Mouse (Mus musculus) ovary, adult 18-20 months (tissue): ENCODE measurements around the gene Rtl4.

Source experiments
- DNase-seq: peaks from one replicate; pipeline ENCODE4 v3.0.0; 2022; ENCODE audit warnings: low spot score, mixed read lengths

The Rtl4 gene

DNA sequence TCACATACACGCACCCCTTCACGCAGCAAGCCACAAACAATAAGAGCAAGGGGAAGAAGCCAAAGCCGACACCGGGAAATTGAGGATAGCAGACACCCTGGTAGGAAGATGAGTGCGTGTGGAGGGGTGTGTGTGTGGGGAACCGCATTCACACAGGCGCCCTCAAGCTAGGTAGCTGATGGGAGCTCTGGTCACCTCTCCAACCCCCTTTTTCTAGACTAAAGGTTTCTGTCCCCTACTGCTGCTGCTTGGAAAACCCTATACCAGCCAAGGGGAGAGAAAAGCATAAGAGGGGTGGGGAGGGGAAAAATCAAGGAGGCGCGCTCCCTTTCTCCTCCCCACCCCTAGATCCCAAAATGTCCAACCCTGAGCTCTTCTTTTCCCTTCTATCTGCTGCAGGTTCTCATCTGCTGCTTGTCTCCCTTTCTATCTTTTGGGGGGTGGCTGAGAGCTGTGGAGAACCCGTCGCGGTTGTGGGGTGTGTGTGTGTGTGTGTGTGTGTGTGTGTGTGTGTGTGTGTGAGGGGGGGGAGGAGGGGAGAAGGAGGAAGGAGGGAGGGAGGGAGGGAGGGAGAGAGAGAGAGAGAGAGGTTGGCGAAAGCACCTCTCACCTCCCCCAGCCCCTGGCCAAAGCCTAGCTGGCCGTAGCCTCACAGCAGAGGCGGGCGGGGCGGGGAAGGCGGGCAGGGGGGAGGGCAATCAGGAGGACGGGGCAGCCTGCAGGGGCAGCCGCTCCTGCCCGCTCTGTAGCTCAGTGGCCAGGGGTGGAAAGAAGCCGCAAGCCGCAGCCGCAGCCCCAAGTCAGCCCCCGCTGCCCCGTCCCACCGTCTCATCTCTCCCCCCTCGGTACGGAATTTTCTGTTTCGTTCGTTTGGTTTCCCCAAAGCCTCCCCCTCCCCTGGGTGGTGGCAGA, at the start of gene Rtl4:
TSS of gene Rtl4 (plus strand) at position 701 of the 912 bp plus-strand sequence.
- DNase-seq, result no peak

DNA sequence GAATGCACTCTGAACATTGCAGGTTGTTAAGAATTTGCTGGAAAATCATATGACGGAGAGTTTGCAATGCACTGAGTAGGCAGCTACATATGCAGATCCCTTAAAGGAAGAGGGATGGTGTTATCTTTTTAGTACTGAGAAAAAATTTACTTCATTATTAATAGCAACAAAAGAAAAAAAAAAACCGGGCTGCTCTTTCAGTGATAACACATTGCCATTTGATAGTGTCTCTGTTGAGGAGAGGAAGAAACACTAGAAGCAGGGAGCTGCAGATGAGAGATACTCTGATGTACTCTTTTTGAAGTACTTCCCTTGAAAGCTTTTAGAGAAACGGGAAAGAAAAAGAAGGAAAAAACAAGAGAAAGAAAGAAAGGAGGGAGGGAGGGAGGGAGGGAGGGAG, 44.0 kb upstream of the Rtl4 start:
- no peak for DNase-seq

DNA sequence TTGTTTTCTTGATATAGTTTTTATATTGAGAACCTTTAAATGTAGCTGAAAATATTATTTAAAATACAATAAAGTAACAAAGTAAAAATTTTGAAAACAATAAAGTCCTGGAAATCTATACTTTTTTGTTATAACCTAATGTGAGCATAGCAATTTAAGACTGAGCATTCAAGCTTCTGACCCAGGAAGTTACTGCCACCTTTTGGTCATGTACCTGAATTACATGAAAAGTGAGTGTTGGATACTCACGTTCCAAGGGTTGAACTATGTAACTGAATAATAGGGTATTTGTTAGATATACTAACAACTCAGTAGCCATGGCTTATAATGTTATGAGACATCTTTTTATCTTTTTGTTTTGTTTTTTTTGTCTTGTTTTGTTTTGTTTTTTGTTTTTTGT, 43.3 kb upstream of the Rtl4 start:
- no peak for DNase-seq

DNA sequence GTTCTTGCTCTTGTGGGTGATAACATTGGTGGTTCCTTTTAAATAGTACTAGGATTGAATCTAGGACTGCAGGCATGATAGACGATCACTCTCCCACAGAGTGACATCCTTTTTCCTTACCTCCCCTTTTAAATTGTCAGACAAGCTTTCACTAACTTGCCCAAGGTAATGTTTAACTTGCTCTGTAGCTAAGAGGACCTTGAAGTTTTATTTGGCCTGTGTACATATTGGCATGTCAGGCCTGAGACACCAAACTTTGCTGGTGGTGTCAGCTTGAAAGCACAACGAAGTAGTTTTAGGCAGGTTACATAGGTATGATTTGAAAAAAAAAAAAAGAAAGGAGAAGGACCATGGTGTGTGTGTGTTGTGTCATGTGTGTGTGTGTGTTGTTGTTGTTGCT, 36.5 kb upstream of the Rtl4 start:
- DNase-seq, result no peak

DNA sequence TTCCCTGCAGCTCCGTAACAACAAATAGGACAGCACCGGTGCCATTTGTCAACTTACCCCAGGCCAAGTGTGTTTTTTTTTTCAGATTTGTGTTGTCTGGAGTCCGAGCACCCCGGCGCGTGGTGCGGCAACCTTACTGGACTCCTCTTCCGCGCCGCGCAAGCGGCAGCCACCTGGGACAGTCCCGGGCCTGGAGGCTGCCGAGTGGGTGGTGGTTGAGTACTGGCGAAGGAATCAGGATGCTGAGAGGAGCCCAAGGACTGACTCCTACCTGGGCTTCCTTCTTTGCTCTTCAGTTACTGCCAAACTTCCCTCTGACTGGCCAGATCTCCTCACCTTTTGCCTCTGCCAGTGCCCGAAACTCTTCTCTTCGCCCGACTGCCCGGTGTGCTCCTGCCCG, 965 bp upstream of the Rtl4 start:
- no peak for DNase-seq

DNA sequence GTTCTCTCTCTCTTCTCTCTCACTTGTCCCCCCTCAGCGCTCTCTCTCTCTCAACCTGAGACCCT, 733 bp upstream of the Rtl4 start, which contains the start of gene Trpc5:
TSS of gene Trpc5 (minus strand) at position 39 of the 65 bp plus-strand sequence.
- no peak for DNase-seq

DNA sequence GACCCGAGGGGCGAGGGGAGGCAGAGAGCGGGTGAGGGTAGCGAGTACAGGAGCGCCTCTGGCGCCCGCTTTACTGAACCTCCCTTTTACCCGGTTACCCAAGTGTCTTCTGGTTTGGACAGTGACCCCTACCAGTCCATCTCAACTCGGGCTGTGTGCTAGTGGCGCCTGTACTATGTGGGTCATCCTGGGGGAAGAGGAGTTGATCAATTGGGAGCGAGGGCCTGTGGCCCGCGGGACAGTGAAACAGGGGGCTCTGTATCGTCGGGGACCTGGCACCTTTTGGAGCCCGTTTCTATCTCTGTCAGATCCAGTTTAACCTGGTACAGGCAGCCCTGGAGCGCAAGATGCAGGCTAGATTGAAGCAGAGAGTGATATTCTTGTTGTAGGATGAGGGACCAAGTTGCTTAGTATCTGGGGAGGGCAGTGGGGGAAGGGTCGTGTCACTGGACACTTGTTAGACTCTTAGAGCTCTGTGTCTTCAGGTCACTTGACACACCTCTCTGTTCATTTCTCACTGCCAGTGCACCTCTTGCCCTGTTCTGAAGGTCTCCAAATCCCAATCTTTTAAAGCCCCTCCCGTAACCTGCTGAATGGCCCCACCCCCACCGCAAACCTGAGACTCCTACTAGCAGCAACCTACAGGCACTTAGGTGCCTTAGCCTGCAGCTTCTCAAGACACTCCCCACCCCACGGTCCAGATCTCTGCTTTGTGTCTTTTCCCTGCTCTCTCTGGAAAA, 582 bp downstream of the Rtl4 start:
- DNase-seq, result no peak

DNA sequence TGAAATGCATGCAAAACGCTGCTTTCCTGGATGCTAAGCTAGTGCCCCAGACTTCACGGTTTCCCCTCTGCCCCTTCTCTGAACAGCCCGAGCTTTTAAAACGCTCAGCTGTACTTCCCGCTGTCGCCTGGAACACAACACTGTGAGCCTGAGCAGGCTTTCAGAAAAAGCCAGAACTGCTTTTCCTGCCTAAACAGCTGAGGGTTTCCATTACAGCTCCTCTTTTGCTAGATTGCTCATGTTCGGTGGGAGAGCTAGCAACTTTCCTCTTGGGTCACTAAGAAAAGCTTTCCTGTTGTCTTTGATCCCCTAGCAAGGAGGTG, 1.1 kb downstream of the Rtl4 start:
- no peak for DNase-seq

DNA sequence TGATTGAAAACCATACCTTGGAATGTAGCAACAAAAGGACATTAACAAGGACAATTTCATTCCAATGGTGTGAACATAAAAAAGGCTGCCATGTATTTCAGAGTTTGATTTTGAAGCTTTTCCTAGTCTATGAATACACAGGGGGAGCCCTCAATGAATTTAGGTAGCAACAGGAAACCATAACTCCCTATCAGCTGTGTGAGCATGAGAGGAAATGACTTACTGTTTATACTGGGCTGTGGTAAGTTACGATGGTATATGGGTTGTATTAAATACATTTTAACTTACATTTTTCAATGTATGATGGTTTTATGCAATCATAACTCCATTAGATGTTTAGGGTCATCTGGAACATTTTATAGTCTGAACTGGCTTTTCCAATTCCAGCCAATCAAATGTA, 27.6 kb downstream of the Rtl4 start:
- DNase-seq, result no peak

DNA sequence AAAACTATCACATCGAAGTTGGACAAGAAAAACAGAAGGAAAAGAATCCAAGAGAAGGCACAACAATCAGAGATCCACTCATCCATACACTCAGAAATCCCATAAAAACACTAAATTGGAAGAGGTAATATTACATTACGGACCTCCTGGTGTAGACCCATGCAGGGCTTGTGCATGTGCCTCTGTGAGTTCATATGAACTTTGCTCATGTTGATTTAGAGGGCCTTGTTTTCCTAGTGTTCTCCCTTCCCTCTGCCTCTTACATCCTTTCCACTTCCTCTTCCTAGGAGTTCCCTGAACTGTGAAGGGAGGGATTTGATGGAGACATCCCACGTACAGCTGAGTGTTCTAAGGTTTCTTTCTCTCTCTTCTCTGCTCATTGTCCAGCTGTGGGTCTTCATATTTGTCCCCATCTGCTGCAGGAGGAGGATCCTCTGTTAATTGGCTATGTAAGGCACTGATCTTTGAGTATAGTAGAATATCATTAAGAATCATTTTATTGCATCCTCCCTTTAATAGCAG, 58.9 kb downstream of the Rtl4 start:
- no peak for DNase-seq

DNA sequence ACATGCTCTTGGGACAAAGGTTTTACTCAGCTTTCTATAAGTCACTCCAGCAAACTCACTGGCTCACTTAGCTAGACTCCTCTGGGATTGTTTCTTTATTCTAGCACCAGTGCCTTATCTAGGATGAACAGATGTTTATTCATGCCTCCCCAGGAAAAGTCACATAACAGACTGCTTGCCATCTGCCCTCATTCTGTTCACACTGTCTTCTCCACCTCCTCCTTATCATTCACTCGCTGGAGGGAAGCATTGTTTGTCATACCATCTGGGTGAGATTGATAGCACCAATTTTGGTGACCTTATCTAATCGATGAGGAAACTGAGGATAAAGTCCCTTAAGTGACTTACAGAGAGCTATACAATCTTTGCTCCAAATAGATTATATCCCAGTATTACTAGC, 298.3 kb downstream of the Rtl4 start:
- no peak for DNase-seq

DNA sequence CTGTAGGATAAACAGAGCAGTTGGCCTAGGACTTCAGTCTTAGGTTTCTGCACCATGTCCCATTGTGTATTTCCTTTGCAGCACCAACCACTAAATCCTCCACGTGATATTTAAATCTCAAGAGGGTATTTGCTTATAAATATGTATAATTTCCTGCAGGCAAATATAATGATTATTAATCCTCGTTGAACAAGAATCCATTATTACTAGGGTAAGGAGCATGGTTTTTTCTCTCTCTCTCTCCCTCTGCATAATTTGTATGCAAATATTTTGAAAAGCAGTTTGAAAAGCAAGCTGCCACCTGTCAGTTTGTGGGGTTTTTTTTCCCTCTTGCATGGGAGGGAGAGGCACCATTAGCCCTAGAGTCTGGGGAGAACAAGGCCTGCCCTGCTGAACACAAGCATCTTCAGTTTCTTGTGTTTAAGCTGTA, 376.8 kb downstream of the Rtl4 start:
- DNase-seq, result no peak

DNA sequence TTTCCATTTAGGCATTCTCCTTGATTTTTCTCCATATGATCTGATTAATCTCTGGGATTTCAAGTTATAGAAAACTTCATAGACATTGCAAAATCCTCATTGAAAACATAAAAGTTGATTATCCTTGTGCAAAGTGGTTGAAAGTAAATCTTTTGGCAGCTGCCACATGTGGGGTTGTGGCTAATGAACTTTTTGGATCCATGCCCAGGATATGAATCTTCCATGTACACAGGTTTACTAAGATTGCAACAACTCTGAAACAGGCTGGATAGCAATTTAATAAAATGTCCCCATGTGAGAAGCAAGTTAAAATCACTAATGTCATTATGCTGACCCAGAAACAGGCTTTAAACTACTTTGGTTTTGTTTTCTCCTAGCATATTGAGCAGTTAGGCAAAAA, 401.1 kb downstream of the Rtl4 start:
- DNase-seq, result no peak

DNA sequence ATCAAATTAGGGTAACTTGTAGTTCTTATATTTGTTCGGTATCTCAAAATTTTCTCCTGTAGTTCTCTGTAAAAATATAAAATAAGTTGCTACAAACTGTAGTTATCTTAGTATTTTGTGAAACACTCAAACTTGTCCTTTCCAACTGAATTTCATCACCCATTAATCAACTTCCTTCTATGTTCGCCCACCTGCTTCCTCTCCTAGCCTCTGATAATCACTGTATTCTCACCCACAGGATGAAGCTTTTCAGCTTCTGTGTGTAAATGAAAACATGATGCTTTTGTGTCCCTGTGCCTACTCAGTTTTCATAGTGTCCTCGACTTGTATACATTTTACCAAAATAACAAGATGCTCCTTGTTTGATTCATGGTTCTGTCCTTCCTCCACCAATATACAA, 401.7 kb downstream of the Rtl4 start:
- no peak for DNase-seq

DNA sequence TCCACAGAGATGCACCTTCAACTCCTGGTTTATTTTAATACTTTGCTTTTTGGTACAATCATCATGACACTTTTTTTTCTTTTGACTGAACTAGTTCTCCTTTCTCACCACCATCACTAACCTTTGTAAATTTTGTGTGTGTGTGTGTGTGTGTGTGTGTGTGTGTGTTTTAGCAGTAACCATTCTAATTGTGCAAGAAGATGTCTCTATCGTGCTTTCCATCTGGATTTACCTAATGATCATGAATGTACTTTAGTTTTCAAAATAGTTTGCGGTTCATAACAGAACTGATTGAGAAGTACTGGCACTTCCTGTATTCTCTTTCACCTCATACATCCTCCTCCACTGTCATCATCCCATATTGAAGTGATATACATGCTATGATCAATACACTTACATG, 402.3 kb downstream of the Rtl4 start:
- no peak for DNase-seq
